Mouse (Mus musculus) stomach, postnatal 0 days (tissue): Measurements from ENCODE around the gene Chaf1b. TPM values are rescaled to one million over a fixed set of nuclear protein-coding genes. Genes with fewer than 3 reads are reported as not detected.
A peak's percentile ranks its signal among the peaks of the same experiment; 100 is the strongest.

Experiments
- ATAC-seq: fragments of 200-750 bp; cut with Nextera tagmentation; 2 replicates; pipeline ENCODE4 v1.8.0; 2017; ENCODE audit not compliant: low FRiP score, low TSS enrichment
- DNase-seq: peaks from one replicate; pipeline ENCODE4 v3.0.0-alpha.2; 2016; ENCODE audit warnings: low spot score
- H3K27ac ChIP-seq: fragments of 300-500 bp; sonication (generic); replicated peaks from 2 replicates; pipeline ENCODE4 v1.5.1; 2014; ENCODE audit warnings: mild to moderate bottlenecking, control low read depth
- H3K27me3 ChIP-seq: fragments of 300-500 bp; sonication (generic); 2 replicates; pipeline ENCODE4 v1.6.1; 2014; ENCODE audit warnings: low read length; ENCODE audit not compliant: control insufficient read depth, insufficient read depth
- H3K36me3 ChIP-seq: fragments of 300-500 bp; sonication (generic); 2 replicates; pipeline ENCODE4 v1.6.1; 2014; ENCODE audit warnings: low read length, mixed read lengths; ENCODE audit not compliant: control insufficient read depth, insufficient read depth
- H3K4me1 ChIP-seq: fragments of 300-500 bp; sonication (generic); replicated peaks from 2 replicates; pipeline ENCODE4 v1.6.1; 2014; ENCODE audit warnings: antibody characterized with exemption; ENCODE audit not compliant: control insufficient read depth, insufficient read depth
- H3K4me2 ChIP-seq: fragments of 300-500 bp; sonication (generic); replicated peaks from 2 replicates; pipeline ENCODE4 v1.6.1; 2014; ENCODE audit warnings: low read depth, mild to moderate bottlenecking, control low read depth, moderate library complexity
- H3K4me3 ChIP-seq: fragments of 300-500 bp; sonication (generic); 2 replicates; pipeline ENCODE4 v1.5.1; 2014; ENCODE audit warnings: low read depth, low read length, control low read depth
- H3K9ac ChIP-seq: fragments of 300-500 bp; sonication (generic); 2 replicates; pipeline ENCODE4 v1.6.1; 2014; ENCODE audit warnings: mild to moderate bottlenecking, low read length, control low read depth, mixed read lengths
- H3K9me3 ChIP-seq: fragments of 300-500 bp; sonication (generic); 2 replicates; pipeline ENCODE4 v1.6.1; 2016; ENCODE audit warnings: low read length; ENCODE audit not compliant: control insufficient read depth
- CTCF ChIP-seq: IDR thresholded peaks from 2 replicates; pipeline ENCODE4 v1.5.1; 2016; ENCODE audit warnings: antibody characterized with exemption, low read depth, mild to moderate bottlenecking, moderate library complexity
- EP300 ChIP-seq: optimal IDR thresholded peaks from 2 replicates; pipeline ENCODE3; 2016; ENCODE audit warnings: antibody characterized with exemption
- WGBS: fragments of 180-500 bp; shearing (Covaris S2); extraction: QIAGEN DNeasy Blood & Tissue Kit; methylation state at CpG from one replicate; pipeline ENCODE4 v1.1.7; 2014; 5-methylcytosine and 5-hydroxymethylcytosine counted together
- polyA plus RNA-seq: library from polyadenylated mRNA; unstranded; fragments of >200 nt; fragmentation: Nextera tagmentation; extraction: Ambion mirVana; gene quantifications from 2 replicates; pipeline ENCODE4 v1.2.1, GENCODE M21; 2015

Gene Chaf1b
- polyA plus RNA-seq, 1 experiment from 2014 or later = 18.9 TPM

- Histone ChIP-seq H3K9ac (no peak overlapping the region), H3K9me3 (no peaks in the 10 kb centered on the region), H3K4me1 (no peaks in the 10 kb centered on the region), H3K4me3 (no peak overlapping the region), H3K36me3 (no peaks in the 10 kb centered on the region), H3K27me3 (no peaks in the 10 kb centered on the region), H3K4me2 (no peak overlapping the region), H3K27ac (no peak overlapping the region)
- 78% methylated on average over 3 of the region's 3 CpGs for WGBS
- no peak for TF ChIP-seq EP300
- no peak for TF ChIP-seq CTCF
- ATAC-seq (no peak), DNase-seq (no peak)
Observed at GRCm38 (mm10) chr16:93909936-93910335, 26.2 kb downstream of the Chaf1b start.

- Histone ChIP-seq H3K9ac (no peak overlapping the region), H3K9me3 (no peaks in the 10 kb centered on the region), H3K27ac (no peak overlapping the region), H3K36me3 (no peaks in the 10 kb centered on the region), H3K4me2 (no peak overlapping the region), H3K27me3 (no peaks in the 10 kb centered on the region), H3K4me1 (no peaks in the 10 kb centered on the region), H3K4me3 (no peak overlapping the region)
- no peak for TF ChIP-seq EP300
- ATAC-seq = peak; percentile 69
- DNase-seq = peak; percentile 60
- 49% methylated on average over 28 of the region's 28 CpGs for WGBS
Observed at GRCm38 (mm10) chr16:93910735-93911665, 27.3 kb downstream of the Chaf1b start.

GRCm38 (mm10) chr16:93912158-93912557 lies 28.5 kb downstream of the Chaf1b start:
- Histone ChIP-seq H3K36me3 (no peaks in the 10 kb centered on the region), H3K9me3 (no peaks in the 10 kb centered on the region), H3K27ac (no peak overlapping the region), H3K9ac (no peak overlapping the region), H3K27me3 (no peaks in the 10 kb centered on the region), H3K4me1 (no peaks in the 10 kb centered on the region), H3K4me3 (no peak overlapping the region), H3K4me2 (no peak overlapping the region)
- no peak for TF ChIP-seq CTCF
- no peak for TF ChIP-seq EP300
- DNase-seq (peak; percentile 46), ATAC-seq (peak; percentile 41)
- 24% methylated on average over 5 of the region's 5 CpGs for WGBS

GRCm38 (mm10) chr16:93912808-93913207 lies 29.1 kb downstream of the Chaf1b start:
- Histone ChIP-seq H3K9ac (no peak overlapping the region), H3K27ac (no peak overlapping the region), H3K4me3 (no peak overlapping the region), H3K9me3 (no peaks in the 10 kb centered on the region), H3K36me3 (no peaks in the 10 kb centered on the region), H3K4me1 (no peaks in the 10 kb centered on the region), H3K4me2 (no peak overlapping the region), H3K27me3 (no peaks in the 10 kb centered on the region)
- 57% methylated on average over 3 of the region's 3 CpGs for WGBS
- DNase-seq (no peak), ATAC-seq (no peak)
- TF ChIP-seq EP300 (no peak), CTCF (no peak)

- Histone ChIP-seq H3K36me3 (no peaks in the 10 kb centered on the region), H3K4me1 (no peaks in the 10 kb centered on the region), H3K9ac (no peak overlapping the region), H3K27me3 (no peaks in the 10 kb centered on the region), H3K4me2 (no peak overlapping the region), H3K27ac (0 out of 2 replicates have a peak overlapping the region, but pooled peaks have one; percentile 50), H3K4me3 (no peak overlapping the region), H3K9me3 (no peaks in the 10 kb centered on the region)
- 57% methylated on average over 10 of the region's 10 CpGs for WGBS
- no peak for DNase-seq
- peak; percentile 53 for ATAC-seq
- no peak for TF ChIP-seq CTCF
- TF ChIP-seq EP300 = no peak
Observed at GRCm38 (mm10) chr16:93913881-93914576, 30.3 kb downstream of the Chaf1b start.

- Histone ChIP-seq H3K36me3 (no peaks in the 10 kb centered on the region), H3K4me2 (no peak overlapping the region), H3K27me3 (no peaks in the 10 kb centered on the region), H3K27ac (no peak overlapping the region), H3K9ac (no peak overlapping the region), H3K9me3 (no peaks in the 10 kb centered on the region), H3K4me1 (no peaks in the 10 kb centered on the region), H3K4me3 (no peak overlapping the region)
- WGBS = 33% methylated on average over 9 of the region's 10 CpGs
- ATAC-seq = no peak
- TF ChIP-seq EP300 = no peak
- peak; percentile 62 for TF ChIP-seq CTCF
- DNase-seq = peak; percentile 62
Observed at GRCm38 (mm10) chr16:93915338-93915849, 31.7 kb downstream of the Chaf1b start.
